Mouse (Mus musculus) liver, embryonic 15.5 days (tissue): ENCODE data around the gene Sh3kbp1. TPM values are rescaled to one million over a fixed set of nuclear protein-coding genes. Genes with fewer than 3 reads are reported as not detected.

ENCODE experiments used
- ATAC-seq: fragments of 200-750 bp; cut with Nextera tagmentation; 2 replicates; pipeline ENCODE4 v1.8.0; 2017; ENCODE audit warnings: moderate number of reproducible peaks, mild to moderate bottlenecking, moderate library complexity; ENCODE audit not compliant: insufficient read depth
- H3K27ac ChIP-seq: fragments of 300-500 bp; sonication (generic); replicated peaks from 2 replicates; pipeline ENCODE4 v1.5.1; 2015; ENCODE audit warnings: mild to moderate bottlenecking, inconsistent platforms
- H3K27me3 ChIP-seq: fragments of 300-500 bp; sonication (generic); 2 replicates; pipeline ENCODE4 v1.6.1; 2015; ENCODE audit warnings: mild to moderate bottlenecking, inconsistent platforms
- H3K36me3 ChIP-seq: fragments of 300-500 bp; sonication (generic); replicated peaks from 2 replicates; pipeline ENCODE4 v1.6.1; 2015; ENCODE audit warnings: moderate library complexity, mild to moderate bottlenecking, inconsistent platforms
- H3K4me1 ChIP-seq: fragments of 300-500 bp; sonication (generic); replicated peaks from 2 replicates; pipeline ENCODE4 v1.6.1; 2015; ENCODE audit warnings: inconsistent platforms
- H3K4me2 ChIP-seq: fragments of 300-500 bp; sonication (generic); 2 replicates; pipeline ENCODE4 v1.6.1; 2015; ENCODE audit warnings: moderate library complexity, mild to moderate bottlenecking, inconsistent platforms
- H3K4me3 ChIP-seq: fragments of 300-500 bp; sonication (generic); replicated peaks from 2 replicates; pipeline ENCODE4 v1.5.1; 2015; ENCODE audit warnings: mild to moderate bottlenecking, inconsistent platforms
- H3K9ac ChIP-seq: fragments of 300-500 bp; sonication (generic); 2 replicates; pipeline ENCODE4 v1.6.1; 2015; ENCODE audit warnings: moderate library complexity, mild to moderate bottlenecking, inconsistent platforms
- H3K9me3 ChIP-seq: fragments of 300-500 bp; sonication (generic); replicated peaks from 2 replicates; pipeline ENCODE4 v1.6.1; 2016; ENCODE audit warnings: inconsistent platforms
- WGBS: fragments of 180-500 bp; shearing (Covaris S2); methylation state at CpG from one replicate; pipeline ENCODE4 v1.1.7; 2015; ENCODE audit warnings: mixed read lengths; ENCODE audit not compliant: insufficient replicate concordance; 5-methylcytosine and 5-hydroxymethylcytosine counted together
- polyA plus RNA-seq: library from polyadenylated mRNA; unstranded; fragments of >200 nt; fragmentation: Nextera tagmentation; extraction: Ambion mirVana; gene quantifications from 2 replicates; pipeline ENCODE4 v1.2.1, GENCODE M21; 2015

Sh3kbp1 gene
- polyA plus RNA-seq, 1 experiment from 2014 or later = 13.4 TPM

- H3K36me3 ChIP-seq = no peaks in the 10 kb centered on the region
- no peaks in the 10 kb centered on the region for H3K4me1 ChIP-seq
- no peaks in the 10 kb centered on the region for H3K27me3 ChIP-seq
- H3K4me2 ChIP-seq = no peak overlapping the region
- WGBS = 69% methylated on average over 3 of the region's 3 CpGs
- no peaks in the 10 kb centered on the region for H3K9me3 ChIP-seq
- no peak overlapping the region for H3K27ac ChIP-seq
- no peak overlapping the region for H3K4me3 ChIP-seq
- no peak overlapping the region for H3K9ac ChIP-seq
- ATAC-seq = no peak
Observed at GRCm38 (mm10) chrX:159744620-159745019, 117.5 kb downstream of the Sh3kbp1 start.

GRCm38 (mm10) chrX:159751834-159752233 lies 124.8 kb downstream of the Sh3kbp1 start:
- H3K36me3 ChIP-seq = no peaks in the 10 kb centered on the region
- H3K9me3 ChIP-seq = no peaks in the 10 kb centered on the region
- H3K4me1 ChIP-seq = peaks cover 5% of the 10 kb centered on the region; the same call in 1 of the 2 replicates
- H3K9ac ChIP-seq = no peak overlapping the region
- H3K4me3 ChIP-seq = no peak overlapping the region
- no peaks in the 10 kb centered on the region; the same call in 1 of the 2 replicates for H3K27me3 ChIP-seq
- no peak overlapping the region for H3K27ac ChIP-seq
- ATAC-seq = no peak
- 55% methylated on average over 1 of the region's 1 CpGs for WGBS
- H3K4me2 ChIP-seq = no peak overlapping the region

- Histone ChIP-seq H3K36me3 (no peaks in the 10 kb centered on the region), H3K27ac (no peak overlapping the region), H3K27me3 (no peaks in the 10 kb centered on the region; the same call in 1 of the 2 replicates), H3K4me3 (no peak overlapping the region), H3K4me1 (peaks cover 11% of the 10 kb centered on the region), H3K4me2 (no peak overlapping the region), H3K9ac (no peak overlapping the region), H3K9me3 (no peaks in the 10 kb centered on the region)
- no peak for ATAC-seq
Observed at GRCm38 (mm10) chrX:159756261-159756660, 129.2 kb downstream of the Sh3kbp1 start.

GRCm38 (mm10) chrX:159756901-159757821 lies 130.1 kb downstream of the Sh3kbp1 start:
- Histone ChIP-seq H3K4me1 (peaks cover 11% of the 10 kb centered on the region), H3K4me3 (no peak overlapping the region), H3K27me3 (no peaks in the 10 kb centered on the region; the same call in 1 of the 2 replicates), H3K4me2 (peak overlapping the region; percentile 18), H3K27ac (peak overlapping the region; percentile 51), H3K9ac (no peak overlapping the region), H3K9me3 (no peaks in the 10 kb centered on the region), H3K36me3 (no peaks in the 10 kb centered on the region)
- WGBS = 24% methylated on average over 7 of the region's 7 CpGs
- ATAC-seq = peak; percentile 95

- Histone ChIP-seq H3K9me3 (no peaks in the 10 kb centered on the region), H3K9ac (no peak overlapping the region), H3K27me3 (no peaks in the 10 kb centered on the region; the same call in 1 of the 2 replicates), H3K4me3 (no peak overlapping the region), H3K36me3 (no peaks in the 10 kb centered on the region), H3K27ac (peak overlapping the region; percentile 51), H3K4me1 (peaks cover 11% of the 10 kb centered on the region), H3K4me2 (peak overlapping the region; percentile 18)
- ATAC-seq = peak; percentile 80
- 26% methylated on average over 5 of the region's 5 CpGs for WGBS
Observed at GRCm38 (mm10) chrX:159757854-159758540, 130.9 kb downstream of the Sh3kbp1 start.

GRCm38 (mm10) chrX:159763801-159764200 lies 136.7 kb downstream of the Sh3kbp1 start:
- Histone ChIP-seq H3K4me1 (no peaks in the 10 kb centered on the region), H3K4me2 (no peak overlapping the region), H3K27me3 (no peaks in the 10 kb centered on the region), H3K27ac (no peak overlapping the region), H3K9me3 (no peaks in the 10 kb centered on the region), H3K9ac (no peak overlapping the region), H3K36me3 (no peaks in the 10 kb centered on the region), H3K4me3 (no peak overlapping the region)
- ATAC-seq = no peak
- 47% methylated on average over 3 of the region's 3 CpGs for WGBS

- WGBS = 27% methylated on average over 1 of the region's 1 CpGs
- H3K9ac ChIP-seq = no peak overlapping the region
- no peaks in the 10 kb centered on the region for H3K36me3 ChIP-seq
- no peak overlapping the region for H3K4me2 ChIP-seq
- no peak overlapping the region for H3K27ac ChIP-seq
- no peaks in the 10 kb centered on the region for H3K9me3 ChIP-seq
- ATAC-seq = no peak
- no peaks in the 10 kb centered on the region for H3K4me1 ChIP-seq
- no peaks in the 10 kb centered on the region for H3K27me3 ChIP-seq
- no peak overlapping the region for H3K4me3 ChIP-seq
Observed at GRCm38 (mm10) chrX:159765850-159766249, 138.8 kb downstream of the Sh3kbp1 start.

- Histone ChIP-seq H3K4me3 (no peak overlapping the region), H3K9me3 (no peaks in the 10 kb centered on the region), H3K4me1 (no peaks in the 10 kb centered on the region), H3K36me3 (no peaks in the 10 kb centered on the region), H3K9ac (no peak overlapping the region), H3K4me2 (no peak overlapping the region), H3K27ac (no peak overlapping the region), H3K27me3 (no peaks in the 10 kb centered on the region)
- WGBS = 57% methylated on average over 2 of the region's 2 CpGs
- ATAC-seq = no peak
Observed at GRCm38 (mm10) chrX:159769005-159769404, 141.9 kb downstream of the Sh3kbp1 start.

- no peaks in the 10 kb centered on the region for H3K27me3 ChIP-seq
- no peaks in the 10 kb centered on the region for H3K4me1 ChIP-seq
- no peaks in the 10 kb centered on the region for H3K9me3 ChIP-seq
- no peak overlapping the region for H3K27ac ChIP-seq
- no peaks in the 10 kb centered on the region for H3K36me3 ChIP-seq
- H3K4me3 ChIP-seq = no peak overlapping the region
- no peak for ATAC-seq
- 75% methylated on average over 3 of the region's 3 CpGs for WGBS
- no peak overlapping the region for H3K4me2 ChIP-seq
- no peak overlapping the region for H3K9ac ChIP-seq
Observed at GRCm38 (mm10) chrX:159769773-159770172, 142.7 kb downstream of the Sh3kbp1 start.

- 50% methylated on average over 4 of the region's 4 CpGs for WGBS
- Histone ChIP-seq H3K27me3 (no peaks in the 10 kb centered on the region), H3K4me3 (no peak overlapping the region), H3K36me3 (no peaks in the 10 kb centered on the region), H3K4me2 (no peak overlapping the region), H3K9me3 (no peaks in the 10 kb centered on the region), H3K4me1 (no peaks in the 10 kb centered on the region), H3K9ac (no peak overlapping the region), H3K27ac (no peak overlapping the region)
- no peak for ATAC-seq
Observed at GRCm38 (mm10) chrX:159772137-159772536, 145.1 kb downstream of the Sh3kbp1 start.

- Histone ChIP-seq H3K9ac (no peak overlapping the region), H3K27me3 (no peaks in the 10 kb centered on the region), H3K36me3 (no peaks in the 10 kb centered on the region), H3K9me3 (no peaks in the 10 kb centered on the region), H3K4me3 (no peak overlapping the region), H3K27ac (no peak overlapping the region), H3K4me2 (no peak overlapping the region), H3K4me1 (no peaks in the 10 kb centered on the region)
- 52% methylated on average over 4 of the region's 4 CpGs for WGBS
- ATAC-seq = no peak
Observed at GRCm38 (mm10) chrX:159775042-159775441, 148.0 kb downstream of the Sh3kbp1 start.
